Mouse (Mus musculus): ENCODE results near the gene Olfr1415.
"Not testable (repeated sequence)": the region's sequence is repeated elsewhere in the genome, so short reads cannot be mapped to it uniquely, and the experiment has no call there.

Olfr1415 gene

GRCm38 (mm10) chr1:92496001-92496400 lies at the start of gene Olfr1415:
Gene Olfr1415, minus strand, starts transcription at chr1:92496101.
- DNase-seq (ENCODE audit: low spot score in 2 of 2) = no peak

GRCm38 (mm10) chr1:92539071-92539470 lies 43.2 kb upstream of the Olfr1415 start:
- DNase-seq (ENCODE audit: low spot score in 2 of 2) = no peak

GRCm38 (mm10) chr1:92536972-92537371 lies 41.1 kb upstream of the Olfr1415 start:
- no peak for DNase-seq (ENCODE audit: low spot score in 2 of 2)

GRCm38 (mm10) chr1:92523764-92524163 lies 27.9 kb upstream of the Olfr1415 start:
- no peak for DNase-seq (ENCODE audit: low spot score in 2 of 2)

GRCm38 (mm10) chr1:92521376-92521775 lies 25.5 kb upstream of the Olfr1415 start:
- DNase-seq (ENCODE audit: low spot score in 2 of 2) = no peak

GRCm38 (mm10) chr1:92519046-92519445 lies 23.1 kb upstream of the Olfr1415 start:
- no peak for DNase-seq (ENCODE audit: low spot score in 2 of 2)

- DNase-seq (ENCODE audit: low spot score in 2 of 2) = no peak
These were observed 22.7 kb upstream of the Olfr1415 start, which contains the start of gene Olfr1414 for GRCm38 (mm10) chr1:92518561-92518960. Gene Olfr1414, minus strand, starts transcription at chr1:92518661.

GRCm38 (mm10) chr1:92515390-92515789 lies 19.5 kb upstream of the Olfr1415 start:
- no peak for DNase-seq (ENCODE audit: low spot score in 2 of 2)

GRCm38 (mm10) chr1:92511646-92512045 lies 15.7 kb upstream of the Olfr1415 start:
- DNase-seq (ENCODE audit: low spot score in 2 of 2) = not testable (repeated sequence)

GRCm38 (mm10) chr1:92485013-92485412 lies 10.9 kb downstream of the Olfr1415 start, which contains the start of gene Olfr1416:
Gene Olfr1416, minus strand, starts transcription at chr1:92485113.
- no peak for DNase-seq (ENCODE audit: low spot score in 2 of 2)

GRCm38 (mm10) chr1:92474066-92474578 lies 21.8 kb downstream of the Olfr1415 start:
- DNase-seq (ENCODE audit: low spot score in 2 of 2) = no peak

- DNase-seq (ENCODE audit: low spot score in 2 of 2) = peak; percentile 85 to 91
These were observed 22.5 kb downstream of the Olfr1415 start, which contains the start of gene Ndufa10 for GRCm38 (mm10) chr1:92473165-92474041. Gene Ndufa10, minus strand, starts transcription at chr1:92473860.

GRCm38 (mm10) chr1:92468891-92469290 lies 27.0 kb downstream of the Olfr1415 start:
- DNase-seq (ENCODE audit: low spot score in 2 of 2) = no peak

GRCm38 (mm10) chr1:92458416-92458815 lies 37.5 kb downstream of the Olfr1415 start:
- no peak for DNase-seq (ENCODE audit: low spot score in 2 of 2)

- DNase-seq (ENCODE audit: low spot score in 2 of 2) = no peak
These were observed 38.1 kb downstream of the Olfr1415 start for GRCm38 (mm10) chr1:92457758-92458157.

GRCm38 (mm10) chr1:92453751-92454445 lies 42.0 kb downstream of the Olfr1415 start:
- no peak for DNase-seq (ENCODE audit: low spot score in 2 of 2)

- DNase-seq (ENCODE audit: low spot score in 2 of 2) = peak in 1 of 2 experiments; percentile 29
These were observed 47.6 kb downstream of the Olfr1415 start for GRCm38 (mm10) chr1:92448293-92448692.

- DNase-seq (ENCODE audit: low spot score in 2 of 2) = no peak
These were observed 54.3 kb downstream of the Olfr1415 start for GRCm38 (mm10) chr1:92441453-92442063.

GRCm38 (mm10) chr1:92440066-92440750 lies 55.7 kb downstream of the Olfr1415 start:
- no peak for DNase-seq (ENCODE audit: low spot score in 2 of 2)

All from heart, adult 9 months (tissue).